Mouse (Mus musculus) embryonic fibroblast, embryonic 13.5 days (primary cell): ENCODE data around the gene Tfg. TPM values are rescaled to one million over a fixed set of nuclear protein-coding genes. Genes with fewer than 3 reads are reported as not detected.

Experiments
- H3K27ac ChIP-seq: 2 replicates; pipeline ENCODE4 v1.5.1; 2012; ENCODE audit warnings: low read length, control low read depth, inconsistent platforms; ENCODE audit not compliant: insufficient read depth
- H3K4me1 ChIP-seq: 2 replicates; pipeline ENCODE4 v1.6.1; 2011; ENCODE audit warnings: low read length; ENCODE audit not compliant: control insufficient read depth, insufficient read depth
- H3K4me3 ChIP-seq: 2 replicates; pipeline ENCODE4 v1.5.1; 2011; ENCODE audit warnings: mild to moderate bottlenecking, control low read depth, low read length; ENCODE audit not compliant: insufficient read depth
- CTCF ChIP-seq: IDR thresholded peaks from 2 replicates; pipeline ENCODE4 v1.5.1; 2011; ENCODE audit warnings: mild to moderate bottlenecking, control low read depth, low read length, moderate library complexity, borderline replicate concordance; ENCODE audit not compliant: insufficient read depth
- POLR2A ChIP-seq: IDR thresholded peaks from 2 replicates; pipeline ENCODE4 v1.6.1; 2011; ENCODE audit warnings: low read depth, mild to moderate bottlenecking, control low read depth, low read length, moderate library complexity
- polyA plus RNA-seq: library from polyadenylated mRNA; stranded (reverse); fragments of >200 nt; gene quantifications from 2 replicates; pipeline ENCODE4 v1.2.4, GENCODE M21; 2011; ENCODE audit warnings: low read depth; ENCODE audit not compliant: missing spikeins, insufficient read length

Tfg gene
- polyA plus RNA-seq, result 217 and 253 TPM in 2 replicates

DNA sequence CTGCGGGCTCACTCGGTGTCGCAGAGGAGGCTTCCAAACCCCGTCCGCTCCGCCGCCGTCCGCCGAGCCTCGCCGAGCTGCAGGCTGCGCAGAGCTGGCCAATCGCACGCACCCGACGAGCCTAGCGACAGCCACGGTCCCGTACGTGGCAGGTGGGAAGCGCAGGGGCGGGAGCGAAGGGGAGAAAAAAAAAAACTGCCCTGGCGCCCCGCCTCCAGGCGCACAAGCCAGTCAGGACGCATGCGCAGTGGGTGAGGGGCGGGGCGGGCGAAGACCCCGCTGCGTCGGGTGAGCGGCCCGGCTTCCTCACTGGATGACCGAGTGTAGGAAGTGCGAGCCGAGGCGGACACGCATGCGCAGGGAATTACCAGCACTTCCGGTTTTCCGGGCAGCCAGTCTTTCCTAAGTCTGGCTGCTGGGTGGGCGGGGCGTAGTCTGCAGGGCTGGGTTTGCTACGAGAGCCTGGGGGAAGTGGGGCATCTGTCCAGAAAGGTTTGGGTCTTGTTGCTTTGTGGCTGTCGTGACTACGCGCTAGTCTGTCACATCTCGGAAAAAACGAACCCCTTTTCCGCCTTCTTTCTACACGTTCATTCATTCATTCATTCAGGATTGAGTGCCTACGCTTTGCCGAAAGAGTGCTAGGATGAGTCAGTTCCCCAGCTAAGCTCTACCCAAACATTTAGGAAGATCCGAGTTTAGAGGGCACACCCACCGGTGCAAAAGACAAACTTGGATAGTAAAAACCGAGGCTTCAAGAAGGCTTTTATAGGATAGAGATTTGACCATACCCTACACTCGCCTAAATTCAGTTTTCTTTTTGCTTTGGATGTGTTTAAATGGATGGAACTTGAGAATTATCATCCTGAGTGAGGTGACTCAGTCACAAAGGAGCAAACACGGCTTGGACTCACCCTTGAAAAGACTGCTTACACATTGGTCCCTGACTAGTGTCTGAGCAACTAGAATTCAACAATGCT lies at the start of gene Tfg:
Gene Tfg (minus strand): TSS at position 227 of the 977 bp plus-strand sequence.
- Histone ChIP-seq H3K4me3 (peak within 1 kb of the TSS; percentile 95), H3K4me1 (no peaks in the 10 kb centered on the region), H3K27ac (peak within 1 kb of the TSS; percentile 87)
- TF ChIP-seq CTCF (no peak), POLR2A (peak; percentile 93)

DNA sequence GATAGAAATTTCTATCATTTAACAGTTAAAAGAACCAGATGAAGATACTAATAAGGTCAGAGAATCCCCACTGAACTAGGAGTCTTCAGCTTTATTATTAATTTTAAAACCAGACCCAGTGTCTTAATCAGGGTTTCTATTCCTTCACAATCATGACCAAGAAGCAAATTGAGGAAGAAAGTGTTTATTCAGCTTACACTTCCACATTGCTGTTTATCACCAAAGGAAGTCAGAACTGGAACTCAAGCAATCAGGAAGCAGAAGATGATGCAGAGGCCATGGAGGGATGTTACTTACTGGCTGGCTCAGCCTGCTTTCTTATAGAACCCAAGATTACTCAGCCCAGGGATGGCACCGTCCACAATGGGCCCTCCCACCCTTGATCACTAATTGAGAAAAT lies 11.8 kb upstream of the Tfg start:
- no peaks in the 10 kb centered on the region for H3K4me1 ChIP-seq
- no peak overlapping the region for H3K4me3 ChIP-seq
- no peak overlapping the region for H3K27ac ChIP-seq
- TF ChIP-seq POLR2A (no peak), CTCF (no peak)

DNA sequence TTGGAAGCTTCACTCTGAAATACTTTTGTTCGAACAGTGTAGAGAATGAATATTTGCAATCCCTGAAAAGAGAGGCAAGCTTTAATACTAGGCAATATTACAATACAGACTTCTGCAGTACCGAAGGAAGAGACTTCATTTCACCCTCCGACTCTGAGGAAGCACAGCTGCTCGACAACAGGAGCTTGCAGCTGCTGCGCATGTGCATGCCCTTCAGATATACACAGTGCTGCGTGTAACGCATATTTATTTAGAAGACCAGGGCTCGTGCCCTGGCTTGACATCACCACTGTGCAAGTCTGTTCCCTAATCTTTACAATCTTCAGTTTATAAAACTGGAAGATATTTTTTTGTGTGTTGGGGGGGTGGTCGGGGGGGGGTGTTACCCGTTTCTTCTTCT lies 7.7 kb upstream of the Tfg start:
- Histone ChIP-seq H3K27ac (no peak overlapping the region), H3K4me3 (no peak overlapping the region), H3K4me1 (no peaks in the 10 kb centered on the region)
- TF ChIP-seq POLR2A, result no peak
- no peak for TF ChIP-seq CTCF

DNA sequence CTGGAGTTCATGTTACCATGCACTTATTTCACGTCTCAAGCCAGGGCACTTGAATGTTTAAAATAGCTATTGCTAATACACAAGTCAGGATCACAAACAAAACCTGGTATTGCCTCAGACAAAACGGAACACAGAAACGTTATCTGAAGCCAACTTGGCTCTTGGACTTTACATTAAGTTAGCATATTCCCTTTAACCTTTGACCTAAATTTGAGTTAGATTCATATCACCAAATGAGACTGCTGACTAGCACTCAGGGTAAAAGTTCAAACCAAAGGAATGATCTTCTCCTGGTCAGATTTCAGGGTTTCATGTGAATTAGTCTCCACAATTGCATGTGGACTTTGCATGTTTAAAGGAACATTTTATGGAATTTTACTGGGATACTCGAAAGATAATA lies 5.1 kb upstream of the Tfg start:
- Histone ChIP-seq H3K4me3 (no peak overlapping the region), H3K27ac (no peak overlapping the region), H3K4me1 (no peaks in the 10 kb centered on the region)
- TF ChIP-seq POLR2A (no peak), CTCF (no peak)

DNA sequence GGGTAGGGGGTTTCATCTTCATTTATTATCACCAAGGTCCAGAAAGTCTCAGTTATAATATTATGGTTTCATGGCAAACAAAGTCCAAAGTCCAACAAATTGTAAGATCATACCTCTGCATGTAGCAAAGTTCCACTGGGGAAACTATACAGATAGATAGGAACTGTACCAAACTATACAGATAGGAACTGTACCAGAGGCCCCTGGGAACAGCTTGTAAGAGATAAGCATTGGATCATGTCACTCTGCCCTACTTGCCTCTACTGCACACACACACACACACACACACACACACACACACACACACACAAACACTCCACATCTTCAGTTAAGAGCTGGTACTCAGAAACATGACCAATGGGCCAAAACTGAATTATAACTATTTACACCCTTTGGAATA lies 1.8 kb upstream of the Tfg start:
- TF ChIP-seq CTCF (no peak), POLR2A (no peak)

DNA sequence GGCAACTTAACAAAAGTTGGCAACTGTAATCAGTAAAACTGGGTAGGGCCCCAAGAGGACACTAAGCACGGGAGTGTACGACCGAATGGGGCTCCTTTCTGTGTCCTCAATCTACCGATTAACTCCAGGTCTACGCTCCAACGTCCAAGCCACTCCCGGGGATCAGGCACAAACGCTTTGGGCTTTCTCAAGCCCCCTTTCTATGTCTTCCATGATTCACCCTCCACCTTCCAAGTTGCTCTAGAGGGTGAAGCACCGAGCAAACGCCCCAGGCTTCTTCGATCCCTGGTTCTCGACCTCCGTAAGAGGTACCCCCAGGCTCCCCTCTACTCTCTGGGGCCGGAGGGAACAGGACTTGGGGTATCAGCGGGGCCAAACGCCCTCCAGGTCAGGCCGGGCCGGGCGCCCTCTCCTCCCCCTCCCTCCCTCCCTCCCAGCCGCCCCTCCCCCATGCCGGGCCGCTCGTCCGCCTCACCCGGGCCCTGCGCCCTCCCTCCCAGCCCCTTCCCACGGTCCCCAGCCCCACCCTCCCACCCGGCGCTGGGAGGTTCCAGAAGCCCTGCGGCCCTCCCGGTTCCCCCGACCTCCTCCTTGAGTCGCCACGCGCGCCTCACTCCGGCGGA lies 582 bp downstream of the Tfg start:
- Histone ChIP-seq H3K27ac (peak overlapping the region; percentile 87), H3K4me3 (peak overlapping the region; percentile 95), H3K4me1 (no peaks in the 10 kb centered on the region)
- TF ChIP-seq CTCF, result no peak

More for the DNA sequence above, 1.8 kb upstream of the Tfg start:
- no peak overlapping the region for H3K27ac ChIP-seq
- no peaks in the 10 kb centered on the region for H3K4me1 ChIP-seq
- no peak overlapping the region for H3K4me3 ChIP-seq

DNA sequence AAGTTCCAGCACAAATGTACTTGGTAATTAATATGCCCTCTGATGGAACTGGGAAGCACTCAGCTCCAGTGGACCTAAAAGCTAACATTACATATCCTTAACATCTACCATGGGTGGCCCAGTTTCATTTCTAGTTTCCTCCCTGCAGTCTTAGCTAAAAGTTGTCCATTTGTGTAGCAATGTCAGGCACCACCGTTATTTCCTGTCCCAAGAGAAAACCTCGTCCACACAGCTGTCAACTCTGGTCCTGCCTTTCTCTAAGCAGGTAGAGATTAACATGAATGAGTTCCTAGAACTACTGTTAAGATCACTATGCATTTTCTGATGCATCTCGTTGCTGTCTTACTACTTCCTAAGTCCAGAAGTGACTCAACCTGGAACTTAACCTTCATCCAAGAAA lies 1.6 kb downstream of the Tfg start:
- TF ChIP-seq POLR2A (no peak), CTCF (no peak)
- no peaks in the 10 kb centered on the region for H3K4me1 ChIP-seq
- H3K27ac ChIP-seq, result no peak overlapping the region
- peak overlapping the region; percentile 95 for H3K4me3 ChIP-seq

DNA sequence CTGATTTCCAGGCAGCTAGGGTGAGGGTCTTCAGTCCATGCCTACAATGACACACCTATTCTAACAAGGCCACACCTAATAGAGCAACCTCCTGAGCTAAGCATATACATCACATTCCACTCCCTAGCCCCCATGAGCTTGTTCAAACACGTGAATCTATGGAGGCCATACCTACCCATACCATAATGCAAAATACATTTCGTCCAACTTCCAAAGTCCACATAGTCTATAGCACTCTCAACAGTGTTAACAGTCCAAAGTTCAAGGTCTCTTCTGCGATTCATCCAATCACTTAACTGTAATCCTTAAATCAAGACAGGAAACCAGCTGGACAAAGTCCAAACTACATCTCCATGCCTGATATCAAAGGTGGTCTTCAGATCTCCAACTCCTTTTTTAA lies 7.2 kb downstream of the Tfg start:
- H3K27ac ChIP-seq, result no peak overlapping the region
- H3K4me3 ChIP-seq, result no peak overlapping the region
- H3K4me1 ChIP-seq, result no peaks in the 10 kb centered on the region
- no peak for TF ChIP-seq POLR2A
- no peak for TF ChIP-seq CTCF

DNA sequence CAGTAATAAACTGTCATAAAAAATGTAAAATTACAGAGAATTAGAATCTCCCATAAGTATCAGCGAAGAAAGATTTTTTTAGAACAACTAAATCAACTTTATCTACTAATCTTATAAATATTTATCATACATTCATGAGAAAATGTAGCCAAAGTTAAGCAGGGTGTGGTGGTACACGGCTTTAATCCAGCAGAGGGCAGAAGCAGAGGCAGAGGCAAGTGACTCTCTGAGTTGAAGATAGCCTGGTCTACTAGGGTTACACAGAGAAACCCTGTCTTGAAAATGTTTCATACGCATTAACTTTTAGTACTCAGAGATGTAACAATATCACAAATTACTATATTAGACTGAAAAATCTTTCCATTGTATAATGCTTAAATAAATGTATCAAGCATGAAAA lies 11.5 kb downstream of the Tfg start:
- TF ChIP-seq POLR2A (no peak), CTCF (no peak)
- Histone ChIP-seq H3K4me3 (no peak overlapping the region), H3K4me1 (no peaks in the 10 kb centered on the region)

DNA sequence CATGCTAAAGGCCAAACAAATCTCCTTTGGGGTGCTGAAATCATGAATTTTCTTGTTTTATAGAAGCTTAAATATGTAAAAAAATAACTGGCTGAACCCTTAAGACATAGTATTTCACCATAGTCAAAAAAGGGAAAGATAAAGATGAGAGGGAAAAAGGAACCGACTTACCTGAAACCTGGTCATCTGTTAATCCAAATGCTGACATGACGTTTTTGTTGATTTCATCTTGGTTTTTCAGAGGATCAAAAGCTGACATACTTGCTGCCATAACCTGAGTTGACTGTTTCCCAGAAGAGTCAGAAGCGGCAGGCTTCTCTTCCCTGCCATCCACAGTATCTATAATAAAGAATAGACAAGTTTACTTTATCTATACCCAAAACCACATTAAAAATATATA lies 16.4 kb downstream of the Tfg start:
- no peaks in the 10 kb centered on the region for H3K4me1 ChIP-seq
- no peak overlapping the region for H3K4me3 ChIP-seq
- TF ChIP-seq CTCF, result no peak
- TF ChIP-seq POLR2A, result no peak
- no peak overlapping the region for H3K27ac ChIP-seq

More for the DNA sequence above, 11.5 kb downstream of the Tfg start:
- H3K27ac ChIP-seq, result no peak overlapping the region
